Mouse (Mus musculus): ENCODE data around the gene Kdsr. TPM values are rescaled to one million over a fixed set of nuclear protein-coding genes. Genes with fewer than 3 reads are reported as not detected.

Gene Kdsr
- polyA plus RNA-seq, 1 experiment from 2014 or later = 31.8 TPM

DNA sequence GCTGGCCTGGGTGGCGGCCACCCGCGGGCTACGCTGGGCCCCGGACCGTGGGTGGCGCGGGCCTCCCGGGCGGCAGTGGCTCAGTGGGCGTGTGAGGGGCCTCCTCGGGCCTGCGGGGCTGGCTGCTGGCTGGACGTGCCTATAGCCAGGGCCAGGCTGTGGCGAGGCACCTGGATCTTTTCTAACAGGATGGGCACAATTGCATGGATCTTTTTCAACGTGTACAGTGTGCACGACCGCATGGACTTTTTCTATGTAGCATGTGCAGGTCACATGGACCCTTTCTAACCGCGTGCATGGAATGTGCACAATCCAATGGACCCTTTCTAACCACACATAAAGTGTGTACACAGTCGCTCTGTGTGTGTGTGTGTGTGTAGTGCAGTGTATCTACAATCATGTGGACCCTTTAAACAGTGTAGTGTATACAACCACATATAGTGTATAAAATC lies 45.0 kb downstream of the Kdsr start:
- no peaks in the 10 kb centered on the region for H3K36me3 ChIP-seq (ENCODE audit: insufficient read depth, low read length)
- H3K9me3 ChIP-seq (ENCODE audit: low read length) = no peaks in the 10 kb centered on the region
- ATAC-seq (no peak; the same call in 1 of the 2 replicates), DNase-seq (ENCODE audit: low spot score) (no peak)
- peak overlapping the region; percentile 76 for H3K4me3 ChIP-seq (ENCODE audit: low read depth, low read length)
- H3K27ac ChIP-seq (ENCODE audit: low read length) = peak overlapping the region; percentile 81
- TF ChIP-seq CTCF (IDR thresholded peaks at IDR 0.05) (no peak), EP300 (IDR thresholded peaks at IDR 0.05) (no peak)
- H3K27me3 ChIP-seq (replicated peaks; ENCODE audit: insufficient read depth, low read length) = no peaks in the 10 kb centered on the region
- H3K4me2 ChIP-seq (replicated peaks; ENCODE audit: low read depth, low read length) = peak overlapping the region; percentile 96
- peak overlapping the region; percentile 60 for H3K9ac ChIP-seq (replicated peaks; ENCODE audit: low read depth)
- 7% methylated on average over 11 of the region's 21 CpGs for WGBS
- no peaks in the 10 kb centered on the region for H3K4me1 ChIP-seq (ENCODE audit: insufficient read depth, low read depth, low read length)

DNA sequence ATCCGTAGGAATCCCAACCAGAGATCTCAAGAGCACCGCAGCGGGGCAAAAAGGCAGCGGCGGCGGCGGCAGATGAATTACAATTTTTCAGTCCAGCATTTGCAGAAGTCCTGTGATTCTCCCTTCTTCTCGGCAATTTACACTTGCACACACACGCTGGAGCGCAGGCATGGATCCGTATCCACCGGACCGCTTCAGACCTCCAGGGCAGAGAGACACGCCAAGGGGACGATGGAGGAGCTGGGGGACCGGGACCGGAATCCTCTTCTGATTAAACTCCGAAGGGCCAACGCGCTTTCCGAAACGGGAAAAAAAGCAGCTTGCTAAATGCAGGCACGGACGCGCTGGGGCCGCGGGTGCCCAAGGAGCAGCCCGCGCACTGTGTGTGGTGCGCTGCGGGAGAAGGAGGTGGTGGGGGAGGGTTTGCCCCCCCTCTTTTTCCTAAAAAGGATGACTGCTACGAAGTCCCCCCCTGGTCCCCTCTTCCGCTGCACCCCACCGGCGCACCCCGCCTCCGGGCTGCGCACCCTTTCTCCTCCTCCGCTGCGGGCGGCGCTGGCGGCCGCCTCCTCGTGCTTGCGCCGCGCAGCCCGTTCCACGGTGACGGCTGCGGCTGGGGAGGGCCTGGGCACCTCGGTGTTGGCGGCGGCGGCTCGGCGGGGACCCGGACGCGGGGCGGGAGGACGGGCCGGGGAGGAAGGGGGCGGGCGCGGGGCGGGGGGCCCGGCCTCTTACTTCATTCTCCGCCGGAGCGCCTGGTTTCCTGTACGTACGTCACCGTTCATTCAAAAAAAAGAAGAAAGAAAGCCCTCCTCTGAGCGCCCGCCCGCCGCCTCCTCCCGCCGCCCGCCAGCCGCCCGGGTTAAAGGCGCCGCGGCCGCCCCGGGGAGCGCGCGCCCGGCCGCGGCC lies 45.7 kb downstream of the Kdsr start, which contains the start of gene Bcl2:
Gene Bcl2, minus strand, starts transcription at position 654 of the 909 bp plus-strand sequence.
- TF ChIP-seq EP300 (IDR thresholded peaks at IDR 0.05) (no peak), CTCF (IDR thresholded peaks at IDR 0.05) (no peak)
- peak; percentile 94 for DNase-seq (ENCODE audit: low spot score)

DNA sequence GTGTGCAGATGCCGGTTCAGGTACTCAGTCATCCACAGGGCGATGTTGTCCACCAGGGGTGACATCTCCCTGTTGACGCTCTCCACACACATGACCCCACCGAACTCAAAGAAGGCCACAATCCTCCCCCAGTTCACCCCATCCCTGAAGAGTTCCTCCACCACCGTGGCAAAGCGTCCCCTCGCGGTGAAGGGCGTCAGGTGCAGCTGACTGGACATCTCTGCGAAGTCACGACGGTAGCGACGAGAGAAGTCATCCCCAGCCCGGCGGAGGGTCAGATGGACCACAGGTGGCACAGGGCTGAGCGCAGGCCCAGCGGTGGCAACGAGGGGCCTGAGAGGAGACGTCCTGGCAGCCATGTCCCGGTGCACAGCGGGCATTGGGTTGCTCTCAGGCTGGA lies 47.2 kb downstream of the Kdsr start:
- Histone ChIP-seq H3K9ac (replicated peaks; ENCODE audit: low read depth) (no peak overlapping the region), H3K9me3 (ENCODE audit: low read length) (no peaks in the 10 kb centered on the region), H3K4me2 (replicated peaks; ENCODE audit: low read depth, low read length) (peak overlapping the region; percentile 96), H3K4me1 (ENCODE audit: insufficient read depth, low read depth, low read length) (no peaks in the 10 kb centered on the region), H3K4me3 (ENCODE audit: low read depth, low read length) (peak overlapping the region; percentile 76), H3K36me3 (ENCODE audit: insufficient read depth, low read length) (no peaks in the 10 kb centered on the region), H3K27me3 (replicated peaks; ENCODE audit: insufficient read depth, low read length) (no peaks in the 10 kb centered on the region), H3K27ac (ENCODE audit: low read length) (peak overlapping the region; percentile 10; the same call in 1 of the 2 replicates)
- WGBS = 9% methylated on average over 22 of the region's 22 CpGs
- peak; percentile 63 for DNase-seq (ENCODE audit: low spot score)
- no peak for ATAC-seq
- peak; percentile 93 for TF ChIP-seq CTCF (IDR thresholded peaks at IDR 0.05)
- no peak for TF ChIP-seq EP300 (IDR thresholded peaks at IDR 0.05)

More for the DNA sequence above, 45.7 kb downstream of the Kdsr start, which contains the start of gene Bcl2:
- H3K4me3 ChIP-seq (ENCODE audit: low read depth, low read length) = peak within 1 kb of the TSS; percentile 76
- H3K27me3 ChIP-seq (replicated peaks; ENCODE audit: insufficient read depth, low read length) = no peaks in the 10 kb centered on the region
- WGBS = under 1% methylated on average over 51 of the region's 95 CpGs
- no peaks in the 10 kb centered on the region for H3K36me3 ChIP-seq (ENCODE audit: insufficient read depth, low read length)
- H3K27ac ChIP-seq (ENCODE audit: low read length) = peak within 1 kb of the TSS; percentile 81
- H3K4me1 ChIP-seq (ENCODE audit: insufficient read depth, low read depth, low read length) = no peaks in the 10 kb centered on the region
- ATAC-seq = peak; percentile 88
- peak within 1 kb of the TSS; percentile 60 for H3K9ac ChIP-seq (replicated peaks; ENCODE audit: low read depth)
- H3K9me3 ChIP-seq (ENCODE audit: low read length) = no peaks in the 10 kb centered on the region
- peak within 1 kb of the TSS; percentile 96 for H3K4me2 ChIP-seq (replicated peaks; ENCODE audit: low read depth, low read length)

DNA sequence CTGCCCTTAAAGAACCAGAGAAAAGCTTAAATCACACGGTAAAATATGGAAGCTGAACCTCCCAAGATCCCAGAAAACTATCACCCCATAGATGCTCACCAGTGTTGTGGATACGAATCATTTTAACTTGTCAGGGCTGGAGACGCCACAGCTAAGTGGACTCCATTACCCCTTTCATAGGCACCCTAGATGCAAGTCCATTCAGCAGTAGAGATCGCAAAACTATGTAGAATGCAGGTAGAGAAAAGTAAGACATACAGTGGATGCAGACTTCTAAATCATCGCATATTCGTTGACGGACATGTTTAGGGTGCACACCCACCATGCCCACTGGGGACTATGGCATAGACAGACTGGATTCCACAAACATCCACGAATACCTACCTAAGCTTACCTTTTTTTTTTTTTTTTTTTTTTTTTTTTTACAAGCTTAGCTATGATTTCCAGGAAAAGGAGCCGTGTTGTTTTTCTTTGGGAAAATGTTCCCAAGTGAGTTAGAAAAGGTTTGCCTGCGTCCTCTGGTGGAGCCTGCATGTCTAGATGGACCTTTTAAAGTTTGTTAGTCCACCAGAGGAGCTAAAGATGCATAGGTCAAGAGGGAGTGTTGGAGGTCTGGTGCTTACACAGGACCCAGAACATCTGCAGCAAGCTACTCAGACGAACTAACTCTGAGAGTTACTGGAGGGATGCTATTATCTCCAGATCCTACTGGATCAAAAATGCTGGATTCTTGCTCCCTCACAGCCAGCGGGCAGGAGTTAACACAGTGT lies 48.0 kb downstream of the Kdsr start:
- H3K9me3 ChIP-seq (ENCODE audit: low read length) = no peaks in the 10 kb centered on the region
- no peaks in the 10 kb centered on the region for H3K27me3 ChIP-seq (replicated peaks; ENCODE audit: insufficient read depth, low read length)
- peak overlapping the region; percentile 10; the same call in 1 of the 2 replicates for H3K27ac ChIP-seq (ENCODE audit: low read length)
- 54% methylated on average over 12 of the region's 12 CpGs for WGBS
- peak overlapping the region; percentile 96 for H3K4me2 ChIP-seq (replicated peaks; ENCODE audit: low read depth, low read length)
- peak; percentile 62 for TF ChIP-seq CTCF (IDR thresholded peaks at IDR 0.05)
- no peak for TF ChIP-seq EP300 (IDR thresholded peaks at IDR 0.05)
- peak overlapping the region; percentile 76 for H3K4me3 ChIP-seq (ENCODE audit: low read depth, low read length)
- ATAC-seq (no peak), DNase-seq (ENCODE audit: low spot score) (peak; percentile 54)
- H3K9ac ChIP-seq (replicated peaks; ENCODE audit: low read depth) = no peak overlapping the region
- H3K36me3 ChIP-seq (ENCODE audit: insufficient read depth, low read length) = no peaks in the 10 kb centered on the region
- H3K4me1 ChIP-seq (ENCODE audit: insufficient read depth, low read depth, low read length) = no peaks in the 10 kb centered on the region

DNA sequence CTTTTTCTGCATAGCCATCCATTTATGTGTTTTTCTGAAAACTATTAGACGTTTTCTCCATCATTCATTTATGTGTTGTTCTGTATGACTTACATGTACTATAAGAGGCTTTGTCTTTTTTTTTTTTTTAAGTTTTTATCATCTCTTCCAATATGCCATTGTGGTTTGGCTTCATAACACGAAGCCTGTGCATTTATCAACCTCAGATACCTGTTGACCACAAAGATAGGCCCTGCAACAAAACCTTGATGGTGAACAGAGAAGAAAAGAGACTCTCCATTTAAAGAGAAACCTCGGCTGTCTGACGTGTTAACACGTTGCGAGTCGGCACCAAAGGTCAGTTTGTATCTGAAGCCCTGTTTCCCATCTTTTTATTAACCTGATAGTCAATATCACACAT lies 49.3 kb downstream of the Kdsr start:
- ATAC-seq = no peak
- Histone ChIP-seq H3K27me3 (replicated peaks; ENCODE audit: insufficient read depth, low read length) (no peaks in the 10 kb centered on the region), H3K36me3 (ENCODE audit: insufficient read depth, low read length) (no peaks in the 10 kb centered on the region), H3K4me2 (replicated peaks; ENCODE audit: low read depth, low read length) (no peak overlapping the region), H3K27ac (ENCODE audit: low read length) (no peak overlapping the region), H3K9ac (replicated peaks; ENCODE audit: low read depth) (no peak overlapping the region), H3K4me3 (ENCODE audit: low read depth, low read length) (no peak overlapping the region), H3K9me3 (ENCODE audit: low read length) (no peaks in the 10 kb centered on the region), H3K4me1 (ENCODE audit: insufficient read depth, low read depth, low read length) (no peaks in the 10 kb centered on the region)
- no peak for DNase-seq (ENCODE audit: low spot score)
- 70% methylated on average over 7 of the region's 7 CpGs for WGBS
- TF ChIP-seq EP300 (IDR thresholded peaks at IDR 0.05) = no peak
- TF ChIP-seq CTCF (IDR thresholded peaks at IDR 0.05) = no peak
